Mouse (Mus musculus) forebrain, postnatal 0 days (tissue): ENCODE measurements around the gene Slc22a4. TPM values are rescaled to one million over a fixed set of nuclear protein-coding genes. Genes with fewer than 3 reads are reported as not detected.
"Not testable (repeated sequence)": the region's sequence is repeated elsewhere in the genome, so short reads cannot be mapped to it uniquely, and the experiment has no call there.

ENCODE experiments used
- ATAC-seq: fragments of 200-750 bp; cut with Nextera tagmentation; 2 replicates; pipeline ENCODE4 v1.8.0; 2017; ENCODE audit warnings: mild to moderate bottlenecking, moderate library complexity
- DNase-seq: peaks from one replicate; pipeline ENCODE4 v3.0.0-alpha.2; 2015
- H3K27ac ChIP-seq: fragments of 300-500 bp; sonication (generic); 2 replicates; pipeline ENCODE4 v1.5.1; 2014; ENCODE audit warnings: low read depth, mild to moderate bottlenecking, antibody characterized with exemption, low read length, moderate library complexity, mixed read lengths
- H3K27me3 ChIP-seq: fragments of 300-500 bp; sonication (generic); 2 replicates; pipeline ENCODE4 v1.6.1; 2014; ENCODE audit warnings: mild to moderate bottlenecking, low read length, mixed read lengths; ENCODE audit not compliant: insufficient read depth
- H3K36me3 ChIP-seq: fragments of 300-500 bp; sonication (generic); 2 replicates; pipeline ENCODE4 v1.6.1; 2014; ENCODE audit warnings: mild to moderate bottlenecking, moderate library complexity; ENCODE audit not compliant: insufficient read depth
- H3K4me1 ChIP-seq: fragments of 300-500 bp; sonication (generic); 2 replicates; pipeline ENCODE4 v1.6.1; 2014; ENCODE audit warnings: antibody characterized with exemption; ENCODE audit not compliant: insufficient read depth
- H3K4me2 ChIP-seq: fragments of 300-500 bp; sonication (generic); 2 replicates; pipeline ENCODE4 v1.6.1; 2014; ENCODE audit warnings: low read depth, mild to moderate bottlenecking, moderate library complexity
- H3K4me3 ChIP-seq: fragments of 300-500 bp; sonication (generic); 2 replicates; pipeline ENCODE4 v1.5.1; 2014; ENCODE audit warnings: low read depth, low read length, mixed read lengths
- H3K9ac ChIP-seq: fragments of 300-500 bp; sonication (generic); 2 replicates; pipeline ENCODE4 v1.6.1; 2014; ENCODE audit warnings: mild to moderate bottlenecking
- H3K9me3 ChIP-seq: fragments of 300-500 bp; sonication (generic); 2 replicates; pipeline ENCODE4 v1.6.1; 2016; ENCODE audit warnings: low read length
- CTCF ChIP-seq: sonication (generic); IDR thresholded peaks from 2 replicates; pipeline ENCODE4 v1.5.1; 2016; ENCODE audit warnings: antibody characterized with exemption, control low read depth, low read depth
- WGBS: fragments of 180-500 bp; shearing (Covaris S2); extraction: QIAGEN DNeasy Blood & Tissue Kit; methylation state at CpG from one replicate; pipeline ENCODE4 v1.1.7; 2014; 5-methylcytosine and 5-hydroxymethylcytosine counted together
- polyA plus RNA-seq: library from polyadenylated mRNA; unstranded; fragments of >200 nt; fragmentation: Nextera tagmentation; extraction: Ambion mirVana; gene quantifications from 2 replicates; pipeline ENCODE4 v1.2.1, GENCODE M21; 2015
- total RNA-seq: library from RNA; depleted of rRNA; stranded (reverse); fragments of >200 nt; gene quantifications from 2 replicates; pipeline ENCODE4 v1.2.3, GENCODE M21; 2014

Gene Slc22a4
- total and polyA plus RNA-seq, 2 experiments from 2014 or later: 4.0 to 4.7 TPM

DNA sequence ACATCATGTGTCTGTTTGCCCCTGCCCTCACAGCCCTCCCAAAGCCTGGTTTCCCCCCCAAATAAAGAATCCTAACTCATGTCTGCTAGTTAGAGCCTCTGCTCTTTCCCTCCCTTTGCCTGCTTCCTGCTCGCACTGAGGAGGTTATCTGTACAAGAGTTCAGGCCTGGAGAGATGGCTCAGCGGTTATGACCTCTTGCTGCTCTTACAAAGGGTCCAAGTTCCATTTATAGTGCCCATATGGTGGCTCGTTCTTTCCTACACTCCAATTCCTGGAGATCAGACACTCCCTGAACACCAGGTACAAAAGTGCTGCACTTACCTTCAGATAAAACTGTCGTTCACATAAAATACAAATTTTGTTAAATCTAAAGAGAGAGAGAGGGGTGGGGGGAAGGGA is 39.8 kb downstream of the Slc22a4 start:
- H3K27ac ChIP-seq: no peak overlapping the region
- H3K36me3 ChIP-seq: no peaks in the 10 kb centered on the region
- no peaks in the 10 kb centered on the region for H3K4me1 ChIP-seq
- TF ChIP-seq CTCF: no peak
- WGBS: 73% methylated on average over 4 of the region's 4 CpGs
- no peak overlapping the region for H3K4me3 ChIP-seq
- no peaks in the 10 kb centered on the region for H3K27me3 ChIP-seq
- no peak overlapping the region for H3K9ac ChIP-seq
- no peaks in the 10 kb centered on the region for H3K9me3 ChIP-seq
- no peak overlapping the region for H3K4me2 ChIP-seq
- no peak for ATAC-seq
- DNase-seq: no peak

DNA sequence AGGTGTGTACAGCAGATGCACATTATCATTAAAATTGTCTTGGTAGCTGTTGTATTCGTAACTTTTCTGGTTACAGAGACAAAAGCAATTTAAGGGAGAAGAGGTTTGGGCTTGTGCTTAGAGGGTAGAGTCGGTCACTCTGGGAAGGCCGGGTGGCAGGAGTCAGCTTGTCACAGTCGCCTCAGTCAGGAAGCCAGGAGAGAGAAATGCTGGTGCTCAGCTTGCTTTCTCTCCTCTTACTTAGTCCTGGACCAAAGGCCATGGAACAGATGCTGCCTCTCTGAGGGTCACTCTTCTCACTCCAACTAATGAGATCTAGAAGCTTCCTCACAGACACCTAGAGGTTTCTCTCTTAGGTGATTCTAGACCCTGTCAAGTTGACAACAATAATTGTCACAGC is 46.5 kb downstream of the Slc22a4 start:
- no peaks in the 10 kb centered on the region for H3K27me3 ChIP-seq
- H3K4me2 ChIP-seq: no peak overlapping the region
- H3K27ac ChIP-seq: no peak overlapping the region
- H3K36me3 ChIP-seq: no peaks in the 10 kb centered on the region
- no peak overlapping the region for H3K4me3 ChIP-seq
- no peaks in the 10 kb centered on the region for H3K9me3 ChIP-seq
- H3K9ac ChIP-seq: no peak overlapping the region
- H3K4me1 ChIP-seq: peaks cover 2% of the 10 kb centered on the region; the same call in 1 of the 2 replicates
- WGBS: 85% methylated on average over 4 of the region's 4 CpGs
- ATAC-seq (no peak), DNase-seq (no peak)
- TF ChIP-seq CTCF: no peak

DNA sequence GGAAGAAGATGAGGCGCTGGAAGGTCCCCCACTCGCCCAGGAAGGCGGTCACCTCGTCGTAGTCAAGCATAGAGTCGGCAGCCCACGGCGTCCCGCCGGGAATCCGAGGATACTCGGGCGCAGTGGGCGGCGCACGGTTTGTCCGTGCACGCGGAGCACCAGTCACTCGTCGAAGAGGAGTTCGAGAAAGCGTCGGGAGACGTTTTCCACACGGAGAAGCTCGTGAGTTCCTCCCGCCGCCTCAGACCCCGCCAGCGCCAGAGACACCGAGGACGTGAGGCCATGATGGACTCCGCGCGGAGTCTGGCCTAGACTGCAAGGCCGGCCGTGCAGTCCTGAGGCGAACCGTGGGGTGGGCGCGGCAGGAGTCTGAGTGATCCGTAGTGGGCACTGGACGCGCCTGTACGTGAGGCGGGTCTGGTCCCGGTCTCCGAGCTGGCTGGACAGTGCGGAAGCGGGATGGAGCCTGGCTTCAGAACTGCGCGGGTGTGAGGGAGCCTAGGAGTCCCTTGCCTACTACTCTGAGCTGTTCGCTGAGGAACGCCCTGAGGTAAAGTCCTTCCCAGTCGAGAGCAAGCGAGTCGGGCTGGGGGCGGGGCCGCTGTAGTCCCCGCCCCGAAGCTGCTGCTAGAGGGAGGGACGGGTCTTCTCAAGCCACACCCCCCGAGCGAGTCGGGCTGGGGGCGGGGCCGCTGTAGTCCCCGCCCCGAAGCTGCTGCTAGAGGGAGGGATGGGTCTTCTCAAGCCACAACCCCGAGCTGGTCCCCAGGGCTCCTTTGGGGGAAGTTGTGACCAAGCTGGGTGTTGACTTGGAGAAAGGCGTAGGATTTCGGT is 47.9 kb downstream of the Slc22a4 start, which contains the start of gene Slc22a21:
Gene Slc22a21 (minus strand): TSS at position 545 of the 834 bp plus-strand sequence.
- H3K9ac ChIP-seq: peak within 1 kb of the TSS; percentile 57
- peaks cover 2% of the 10 kb centered on the region; the same call in 1 of the 2 replicates for H3K4me1 ChIP-seq
- DNase-seq: peak; percentile 63
- WGBS: 2% methylated on average over 73 of the region's 73 CpGs
- no peak for TF ChIP-seq CTCF
- H3K27me3 ChIP-seq: no peaks in the 10 kb centered on the region
- no peaks in the 10 kb centered on the region for H3K9me3 ChIP-seq
- no peaks in the 10 kb centered on the region for H3K36me3 ChIP-seq
- ATAC-seq: peak; percentile 93
- peak within 1 kb of the TSS; percentile 58 for H3K4me3 ChIP-seq
- 0 out of 2 replicates have a peak within 1 kb of the TSS, but pooled peaks have one; percentile 15 for H3K27ac ChIP-seq
- peak within 1 kb of the TSS; percentile 91 for H3K4me2 ChIP-seq

DNA sequence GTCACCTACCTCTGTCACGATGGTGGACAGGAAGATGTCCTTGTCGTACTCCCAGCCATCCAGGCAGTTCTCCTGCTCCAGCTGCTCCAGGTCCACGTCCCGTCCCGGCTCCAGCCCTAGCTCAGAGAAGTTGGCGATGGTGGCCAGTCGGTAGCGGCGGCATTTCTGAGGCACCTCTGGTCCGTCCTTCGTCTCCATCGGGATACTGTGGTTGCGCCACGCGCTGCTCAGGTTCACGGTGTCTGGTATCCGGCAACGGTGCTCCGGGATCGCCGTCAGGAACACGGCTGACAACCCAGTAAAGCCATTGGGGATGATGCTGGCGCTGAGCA is 48.5 kb downstream of the Slc22a4 start:
- not testable (repeated sequence) for H3K36me3 ChIP-seq, H3K9me3 ChIP-seq, H3K27me3 ChIP-seq, H3K4me1 ChIP-seq, H3K27ac ChIP-seq, DNase-seq
- peak; percentile 5; the same call in 1 of the 2 replicates for ATAC-seq
- peak overlapping the region; percentile 57 for H3K9ac ChIP-seq
- under 1% methylated on average over 23 of the region's 23 CpGs for WGBS
- peak overlapping the region; percentile 58 for H3K4me3 ChIP-seq
- peak overlapping the region; percentile 91 for H3K4me2 ChIP-seq

DNA sequence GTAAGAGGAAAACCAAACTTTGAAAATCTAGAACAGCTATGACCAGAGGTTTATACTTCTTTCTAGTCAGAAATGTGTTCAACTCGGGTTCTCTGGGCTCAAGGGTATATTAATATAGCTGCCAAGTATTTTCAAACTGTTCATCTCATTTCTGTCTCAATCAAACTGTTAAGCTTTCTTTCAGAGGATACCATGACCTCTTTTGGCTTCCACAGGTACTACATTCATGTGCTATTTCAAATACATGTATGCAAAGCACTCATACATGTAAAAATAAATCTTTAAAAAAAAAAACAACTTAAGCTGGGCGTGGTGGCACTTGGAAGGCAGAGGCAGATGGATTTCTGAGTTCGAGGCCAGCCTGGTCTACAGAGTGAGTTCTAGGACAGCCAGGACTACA is 50.2 kb downstream of the Slc22a4 start:
- Histone ChIP-seq H3K9me3 (no peaks in the 10 kb centered on the region), H3K27ac (no peak overlapping the region), H3K4me3 (no peak overlapping the region), H3K4me1 (peaks cover 2% of the 10 kb centered on the region; the same call in 1 of the 2 replicates), H3K36me3 (no peaks in the 10 kb centered on the region), H3K9ac (no peak overlapping the region), H3K4me2 (no peak overlapping the region), H3K27me3 (no peaks in the 10 kb centered on the region)
- peak; percentile 3 for DNase-seq
- peak; percentile 36; the same call in 1 of the 2 replicates for TF ChIP-seq CTCF
- 77% methylated on average over 3 of the region's 3 CpGs for WGBS
- ATAC-seq: no peak

DNA sequence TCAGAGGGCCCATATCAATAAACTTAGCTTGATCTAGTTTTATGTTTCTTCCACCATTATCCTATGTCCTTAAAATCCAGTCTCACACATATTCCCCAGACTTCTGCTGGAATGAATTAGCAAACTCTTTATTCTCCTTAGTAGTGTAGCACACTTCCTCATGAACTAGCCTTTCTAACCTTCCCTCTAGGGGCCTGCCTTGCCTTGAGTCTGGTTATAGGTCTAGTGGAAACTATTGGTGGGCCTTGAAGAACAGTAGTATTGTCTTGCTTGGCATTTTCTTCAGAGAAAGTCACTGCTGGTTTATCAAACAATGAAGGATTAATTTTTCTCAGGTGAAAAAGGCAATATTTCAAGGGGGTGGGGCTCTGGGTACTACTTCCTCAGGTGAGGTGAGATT is 52.3 kb downstream of the Slc22a4 start:
- Histone ChIP-seq H3K9ac (no peak overlapping the region), H3K4me1 (peaks cover 2% of the 10 kb centered on the region; the same call in 1 of the 2 replicates), H3K4me2 (no peak overlapping the region), H3K27me3 (no peaks in the 10 kb centered on the region), H3K9me3 (no peaks in the 10 kb centered on the region), H3K36me3 (no peaks in the 10 kb centered on the region), H3K4me3 (no peak overlapping the region), H3K27ac (no peak overlapping the region)
- TF ChIP-seq CTCF: no peak
- ATAC-seq (no peak), DNase-seq (no peak)

DNA sequence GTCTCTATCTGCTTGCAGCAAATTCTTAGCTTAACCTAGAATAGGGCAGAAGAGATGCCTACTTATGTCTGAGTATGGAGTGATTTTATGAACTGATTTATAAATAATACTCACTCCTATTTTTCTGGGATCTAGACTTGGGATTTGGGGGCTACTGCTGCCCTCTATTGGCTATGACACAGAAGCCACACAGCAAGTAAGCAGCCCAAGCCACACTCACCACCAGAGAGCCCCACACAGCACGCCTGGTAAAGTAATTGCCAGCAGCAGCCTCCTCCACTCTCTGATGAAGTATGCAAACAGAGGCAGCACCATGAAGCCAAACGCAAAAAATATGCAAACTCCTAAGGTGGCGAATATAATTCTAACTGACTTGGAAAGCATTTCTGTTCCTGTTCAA is 68.9 kb downstream of the Slc22a4 start:
- Histone ChIP-seq H3K4me2 (no peak overlapping the region), H3K4me3 (no peak overlapping the region), H3K27me3 (no peaks in the 10 kb centered on the region), H3K4me1 (no peaks in the 10 kb centered on the region), H3K9me3 (no peaks in the 10 kb centered on the region), H3K36me3 (no peaks in the 10 kb centered on the region), H3K9ac (no peak overlapping the region), H3K27ac (no peak overlapping the region)
- ATAC-seq (no peak), DNase-seq (peak; percentile 10)
- peak; percentile 36 for TF ChIP-seq CTCF
- 47% methylated on average over 3 of the region's 3 CpGs for WGBS

DNA sequence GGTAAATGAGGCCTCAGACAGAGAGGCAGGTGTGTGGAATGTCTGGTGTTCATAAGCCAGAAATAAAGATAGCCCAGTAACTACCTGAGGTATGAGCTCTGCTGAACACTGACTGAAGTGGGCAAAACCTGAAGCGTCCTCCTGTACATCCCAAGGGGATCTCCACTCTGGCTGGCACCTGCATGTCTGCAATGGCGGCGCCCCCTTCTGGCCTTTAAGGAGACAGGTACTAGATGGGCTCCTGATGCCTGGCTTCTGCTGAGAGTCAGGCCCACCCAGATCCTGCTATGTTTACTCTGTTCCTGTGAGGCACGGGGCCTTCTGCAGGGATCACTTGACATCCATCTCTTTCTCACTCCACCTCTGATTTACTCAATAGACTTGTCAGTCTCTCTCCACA is 69.7 kb downstream of the Slc22a4 start:
- not testable (repeated sequence) for H3K4me3 ChIP-seq, H3K4me1 ChIP-seq, H3K27ac ChIP-seq, ATAC-seq, H3K4me2 ChIP-seq, H3K9me3 ChIP-seq, H3K36me3 ChIP-seq, DNase-seq, H3K27me3 ChIP-seq, H3K9ac ChIP-seq
- 46% methylated on average over 4 of the region's 4 CpGs for WGBS
